Mouse (Mus musculus) neutrophil, adult 65 days (primary cell): ENCODE results near the gene Zfp2. TPM values are rescaled to one million over a fixed set of nuclear protein-coding genes. Genes with fewer than 3 reads are reported as not detected.

ENCODE experiments used
- total RNA-seq: library from RNA; stranded (reverse); gene quantifications from 2 replicates; pipeline ENCODE4 v1.2.4, GENCODE M21; 2023

The Zfp2 gene
- 0.16 TPM in 1 of 2 replicates, not detected in the other for total RNA-seq

DNA sequence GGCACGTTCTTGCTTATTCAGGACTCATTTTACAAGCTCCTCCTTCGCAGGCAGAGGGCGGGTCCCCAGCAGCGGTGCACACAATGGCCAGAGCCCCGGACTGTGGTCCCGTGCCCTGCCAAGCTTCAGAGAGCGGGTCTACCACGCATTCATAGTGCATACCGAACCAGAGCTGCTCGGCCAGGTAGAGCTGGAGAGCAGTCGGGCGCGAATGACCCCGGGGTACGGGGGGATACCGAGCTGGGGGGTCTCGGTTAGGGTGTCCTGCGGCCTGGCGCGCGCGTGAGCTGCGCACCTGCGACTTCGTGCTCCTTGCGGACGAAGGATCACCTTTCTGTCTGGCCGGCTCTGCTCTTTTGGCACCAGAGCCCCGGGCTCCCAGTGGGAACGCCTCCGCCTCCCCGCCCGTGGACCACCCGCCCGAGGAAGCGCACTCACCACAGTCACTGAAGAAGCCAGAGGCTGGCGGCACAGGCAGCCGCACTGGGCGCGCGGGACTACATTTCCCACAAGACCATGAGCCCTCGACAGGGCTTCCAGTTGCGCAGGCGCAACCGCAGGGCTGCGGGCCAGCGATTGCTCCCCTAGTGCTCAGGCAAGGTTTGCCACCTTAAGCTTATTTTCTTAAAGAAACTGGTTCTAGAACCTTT, at the start of gene Zfp2:
Gene Zfp2, minus strand, starts transcription at position 495 of the 650 bp plus-strand sequence.

DNA sequence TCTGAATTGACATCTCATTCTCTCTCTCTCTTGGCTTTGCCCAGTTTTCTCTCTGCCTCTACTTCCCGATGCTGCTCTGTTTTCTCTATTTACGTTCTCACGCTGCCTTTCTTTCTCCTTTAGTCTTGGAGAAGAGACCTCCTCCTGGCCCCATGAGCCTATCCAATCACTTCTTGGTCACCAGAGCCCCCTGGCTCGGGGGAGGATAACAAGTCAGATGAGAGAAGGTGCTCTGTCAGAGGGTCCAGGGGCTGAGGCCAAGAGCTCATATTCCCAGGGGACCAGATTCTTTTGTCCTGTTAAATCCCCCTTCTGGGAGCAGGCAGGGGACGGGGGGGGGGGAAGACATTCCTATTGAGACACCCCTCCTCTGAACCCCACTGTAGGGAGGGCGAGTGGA, 37.7 kb upstream of the Zfp2 start, which contains the start of gene Prop1:
Gene Prop1, minus strand, starts transcription at position 101 of the 400 bp plus-strand sequence.

GRCm38 (mm10) chr11:50943506-50943905, 27.5 kb upstream of the Zfp2 start, which contains the start of gene 4933414I15Rik:
Gene 4933414I15Rik, minus strand, starts transcription at chr11:50943765.

DNA sequence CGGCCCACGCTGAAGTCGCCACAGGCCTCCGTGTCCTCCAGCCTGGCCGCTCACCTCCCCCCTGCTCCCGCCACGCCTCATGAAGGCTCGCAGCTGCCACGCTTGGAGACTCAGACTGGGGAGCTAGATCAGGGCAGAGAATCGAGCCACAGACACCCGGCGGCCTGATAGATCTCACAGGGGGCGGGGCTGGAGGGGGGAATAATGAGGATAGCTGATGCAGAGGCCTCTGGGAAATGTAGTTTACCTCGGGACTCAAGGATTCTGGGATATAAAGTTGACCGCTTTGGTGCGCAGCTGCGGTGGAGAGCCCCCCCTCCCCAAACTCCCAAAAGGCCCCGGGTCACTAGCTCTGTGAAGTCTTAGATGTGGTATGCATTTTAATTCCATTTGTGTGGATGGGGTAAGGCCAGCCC, 15.5 kb upstream of the Zfp2 start, which contains the start of gene Zfp354b:
Gene Zfp354b, minus strand, starts transcription at position 183 of the 416 bp plus-strand sequence.

GRCm38 (mm10) chr11:50887390-50888128, 28.4 kb downstream of the Zfp2 start, which contains the start of gene Zfp454:
Gene Zfp454, minus strand, starts transcription at chr11:50887651.

GRCm38 (mm10) chr11:50850177-50850735, 65.7 kb downstream of the Zfp2 start, which contains the start of gene Grm6:
Gene Grm6, plus strand, starts transcription at chr11:50850685.

Other genes with a start within 250 kb of the Zfp2 start
- 0.14 and 0.28 TPM in 2 replicates for gene Zfp354c, start 88.4 kb downstream of the Zfp2 start, total RNA-seq
- gene Zfp879, start 74.6 kb downstream of the Zfp2 start, total RNA-seq: not detected in 2 replicates
- 0.20 and 0.54 TPM in 2 replicates for gene Grm6, start 65.5 kb downstream of the Zfp2 start, total RNA-seq
- gene Zfp454, start 28.5 kb downstream of the Zfp2 start, total RNA-seq: not detected in 2 replicates
- gene Zfp354b, start 15.5 kb upstream of the Zfp2 start, total RNA-seq: not detected in 2 replicates
- not detected in 2 replicates for gene 4933414I15Rik, start 27.6 kb upstream of the Zfp2 start, total RNA-seq
- gene Prop1, start 37.6 kb upstream of the Zfp2 start, total RNA-seq: not detected in 2 replicates
- gene Olfr1378, start 50.4 kb upstream of the Zfp2 start, total RNA-seq: not detected in 2 replicates
- gene Olfr1377, start 65.8 kb upstream of the Zfp2 start, total RNA-seq: not detected in 2 replicates
- not detected in 2 replicates for gene Olfr51, start 87.4 kb upstream of the Zfp2 start, total RNA-seq
- gene Olfr54, start 98.1 kb upstream of the Zfp2 start, total RNA-seq: not detected in 2 replicates
- gene Olfr1375, start 131.9 kb upstream of the Zfp2 start, total RNA-seq: not detected in 2 replicates
- gene Zfp354a, start 143.1 kb upstream of the Zfp2 start, total RNA-seq: not detected in 2 replicates